Mouse (Mus musculus) lung, postnatal 0 days (tissue): ENCODE results near the gene Efcab2. TPM values are rescaled to one million over a fixed set of nuclear protein-coding genes. Genes with fewer than 3 reads are reported as not detected.
A peak's percentile ranks its signal among the peaks of the same experiment; 100 is the strongest.
"Not testable (repeated sequence)": the region's sequence is repeated elsewhere in the genome, so short reads cannot be mapped to it uniquely, and the experiment has no call there.

Experiments used
- ATAC-seq: fragments of 200-750 bp; cut with Nextera tagmentation; 2 replicates; pipeline ENCODE4 v1.8.0; 2017; ENCODE audit warnings: moderate library complexity
- DNase-seq: peaks from one replicate; pipeline ENCODE4 v3.0.0-alpha.2; 2016; ENCODE audit warnings: low spot score
- H3K27ac ChIP-seq: fragments of 300-500 bp; sonication (generic); 2 replicates; pipeline ENCODE4 v1.5.1; 2014; ENCODE audit warnings: antibody characterized with exemption, mild to moderate bottlenecking, low read length, mixed read lengths
- H3K27me3 ChIP-seq: fragments of 300-500 bp; sonication (generic); replicated peaks from 2 replicates; pipeline ENCODE4 v1.6.1; 2014; ENCODE audit warnings: low read length, mixed read lengths; ENCODE audit not compliant: insufficient read depth
- H3K36me3 ChIP-seq: fragments of 300-500 bp; sonication (generic); 2 replicates; pipeline ENCODE4 v1.6.1; 2014; ENCODE audit warnings: low read length, mixed read lengths; ENCODE audit not compliant: insufficient read depth
- H3K4me1 ChIP-seq: fragments of 300-500 bp; sonication (generic); 2 replicates; pipeline ENCODE4 v1.6.1; 2014; ENCODE audit warnings: antibody characterized with exemption, low read depth, low read length, mixed read lengths; ENCODE audit not compliant: insufficient read depth
- H3K4me2 ChIP-seq: fragments of 300-500 bp; sonication (generic); replicated peaks from 2 replicates; pipeline ENCODE4 v1.6.1; 2014; ENCODE audit warnings: low read depth, mild to moderate bottlenecking, low read length, moderate library complexity, mixed read lengths
- H3K4me3 ChIP-seq: fragments of 300-500 bp; sonication (generic); 2 replicates; pipeline ENCODE4 v1.5.1; 2014; ENCODE audit warnings: low read depth, low read length
- H3K9ac ChIP-seq: fragments of 300-500 bp; sonication (generic); replicated peaks from 2 replicates; pipeline ENCODE4 v1.6.1; 2014; ENCODE audit warnings: low read depth, mild to moderate bottlenecking
- H3K9me3 ChIP-seq: fragments of 300-500 bp; sonication (generic); 2 replicates; pipeline ENCODE4 v1.6.1; 2016; ENCODE audit warnings: low read length, mixed read lengths
- CTCF ChIP-seq: IDR thresholded peaks from 2 replicates; pipeline ENCODE4 v1.5.1; 2016; ENCODE audit warnings: antibody characterized with exemption, mild to moderate bottlenecking
- EP300 ChIP-seq: IDR thresholded peaks from 2 replicates; pipeline ENCODE4 v1.6.1; 2016; ENCODE audit warnings: antibody characterized with exemption, mild to moderate bottlenecking, control low read depth
- WGBS: fragments of 180-500 bp; shearing (Covaris S2); extraction: QIAGEN DNeasy Blood & Tissue Kit; methylation state at CpG from one replicate; pipeline ENCODE4 v1.1.7; 2014; 5-methylcytosine and 5-hydroxymethylcytosine counted together
- polyA plus RNA-seq: library from polyadenylated mRNA; unstranded; fragments of >200 nt; fragmentation: Nextera tagmentation; extraction: Ambion mirVana; gene quantifications from 2 replicates; pipeline ENCODE4 v1.2.1, GENCODE M21; 2015

Efcab2 gene
- polyA plus RNA-seq, 1 experiment from 2014 or later: 5.3 TPM

- no peak for ATAC-seq
- WGBS: 78% methylated on average over 2 of the region's 2 CpGs
These were observed 1.8 kb downstream of the Efcab2 start for GRCm38 (mm10) chr1:178407651-178408050.

GRCm38 (mm10) chr1:178408901-178409361, 3.0 kb downstream of the Efcab2 start:
- Histone ChIP-seq H3K27ac (peak overlapping the region; percentile 11), H3K9ac (no peak overlapping the region), H3K36me3 (no peaks in the 10 kb centered on the region), H3K4me1 (no peaks in the 10 kb centered on the region), H3K4me2 (no peak overlapping the region), H3K4me3 (no peak overlapping the region), H3K9me3 (no peaks in the 10 kb centered on the region), H3K27me3 (no peaks in the 10 kb centered on the region)
- TF ChIP-seq CTCF (no peak), EP300 (peak; percentile 73)
- WGBS: 37% methylated on average over 4 of the region's 4 CpGs
- ATAC-seq (no peak), DNase-seq (peak; percentile 18)

More at GRCm38 (mm10) chr1:178407651-178408050, 1.8 kb downstream of the Efcab2 start:
- no peak overlapping the region for H3K4me3 ChIP-seq
- H3K4me2 ChIP-seq: no peak overlapping the region
- no peaks in the 10 kb centered on the region for H3K27me3 ChIP-seq
- no peak for DNase-seq
- H3K9ac ChIP-seq: no peak overlapping the region
- TF ChIP-seq EP300: no peak
- no peak overlapping the region for H3K27ac ChIP-seq
- H3K36me3 ChIP-seq: no peaks in the 10 kb centered on the region
- no peaks in the 10 kb centered on the region for H3K4me1 ChIP-seq
- no peaks in the 10 kb centered on the region for H3K9me3 ChIP-seq

GRCm38 (mm10) chr1:178413367-178413766, 7.5 kb downstream of the Efcab2 start:
- H3K9ac ChIP-seq, H3K36me3 ChIP-seq, H3K9me3 ChIP-seq, H3K4me3 ChIP-seq, H3K4me2 ChIP-seq, H3K27ac ChIP-seq, H3K27me3 ChIP-seq, H3K4me1 ChIP-seq, ATAC-seq, DNase-seq: not testable (repeated sequence)
- 85% methylated on average over 2 of the region's 2 CpGs for WGBS

- Histone ChIP-seq H3K4me3 (no peak overlapping the region), H3K27me3 (no peaks in the 10 kb centered on the region), H3K4me1 (no peaks in the 10 kb centered on the region), H3K4me2 (no peak overlapping the region), H3K9ac (no peak overlapping the region), H3K27ac (no peak overlapping the region), H3K9me3 (no peaks in the 10 kb centered on the region), H3K36me3 (no peaks in the 10 kb centered on the region)
- ATAC-seq: no peak
- no peak for DNase-seq
- 93% methylated on average over 2 of the region's 2 CpGs for WGBS
- no peak for TF ChIP-seq EP300
- no peak for TF ChIP-seq CTCF
These were observed 13.7 kb downstream of the Efcab2 start for GRCm38 (mm10) chr1:178419608-178420007.

GRCm38 (mm10) chr1:178423662-178424061, 17.8 kb downstream of the Efcab2 start:
- no peak overlapping the region for H3K9ac ChIP-seq
- no peak for DNase-seq
- H3K36me3 ChIP-seq: no peaks in the 10 kb centered on the region
- no peak for ATAC-seq
- no peak overlapping the region for H3K27ac ChIP-seq
- no peaks in the 10 kb centered on the region for H3K9me3 ChIP-seq
- no peaks in the 10 kb centered on the region for H3K27me3 ChIP-seq
- 100% methylated on average over 1 of the region's 1 CpGs for WGBS
- no peak for TF ChIP-seq EP300
- TF ChIP-seq CTCF: no peak
- H3K4me1 ChIP-seq: no peaks in the 10 kb centered on the region
- no peak overlapping the region for H3K4me2 ChIP-seq
- no peak overlapping the region for H3K4me3 ChIP-seq

GRCm38 (mm10) chr1:178431619-178432444, 25.9 kb downstream of the Efcab2 start:
- Histone ChIP-seq H3K4me3 (no peak overlapping the region), H3K4me1 (no peaks in the 10 kb centered on the region), H3K27ac (no peak overlapping the region), H3K9ac (no peak overlapping the region), H3K27me3 (no peaks in the 10 kb centered on the region), H3K4me2 (no peak overlapping the region), H3K36me3 (no peaks in the 10 kb centered on the region), H3K9me3 (no peaks in the 10 kb centered on the region)
- no peak for DNase-seq
- no peak for TF ChIP-seq EP300
- no peak for TF ChIP-seq CTCF
- no peak for ATAC-seq
- WGBS: 77% methylated on average over 4 of the region's 4 CpGs
